Mouse (Mus musculus) erythroblast, embryonic 14.5 days (primary cell): Measurements from ENCODE around the gene Cnn1.

Experiments used
- GATA1 ChIP-seq: IDR thresholded peaks from 2 replicates; pipeline ENCODE4 v1.6.1; 2012; ENCODE audit warnings: low read length, inconsistent platforms, mixed read lengths
- TAL1 ChIP-seq: IDR thresholded peaks from 3 replicates; pipeline ENCODE4 v1.6.1; 2012; ENCODE audit warnings: low read length, inconsistent platforms, mixed read lengths

DNA sequence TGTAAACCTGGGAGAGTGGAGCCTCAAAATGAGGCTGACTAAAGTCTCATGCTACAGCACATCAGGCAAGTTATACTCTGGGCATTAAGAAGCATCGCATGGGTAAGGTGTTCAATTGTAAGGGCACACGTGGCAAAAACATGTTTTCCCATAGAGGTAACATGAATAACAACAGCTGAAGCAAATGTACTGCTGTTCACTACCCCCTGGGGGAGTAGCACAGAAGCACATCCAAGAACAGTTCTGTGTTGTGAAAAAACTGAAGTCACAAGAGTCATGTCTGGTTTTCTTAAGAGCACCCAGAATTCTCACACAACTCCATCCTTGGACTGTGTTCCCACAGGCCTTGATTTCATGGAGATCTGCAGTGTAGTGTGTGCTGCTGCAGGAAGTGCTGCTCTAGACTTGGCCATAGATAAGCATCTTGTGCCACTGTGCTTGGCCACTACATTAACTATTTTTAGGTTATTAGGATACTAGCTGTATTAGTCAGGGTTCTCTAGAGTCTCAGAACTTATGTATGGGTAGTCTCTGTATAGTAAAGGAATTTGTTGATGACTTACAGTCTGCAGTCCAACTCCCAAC lies 11.9 kb upstream of the Cnn1 start:
- TF ChIP-seq TAL1 (no peak), GATA1 (peak; percentile 64)
